Mouse (Mus musculus): ENCODE measurements at regions not wholly inside any gene's neighbourhood (a gene's known extent, or its start where the extent isn't known, plus 50 kb on each side); places are given as distances from the start of the nearest gene placed in this dataset.

GRCm38 (mm10) chr4:131381063-131381462, 436.9 kb downstream of the Matn1 start:
- no peaks in the 10 kb centered on the region for H3K4me1 ChIP-seq (ENCODE audit: control insufficient read depth, insufficient read depth, low read length)
- H3K27ac ChIP-seq (ENCODE audit: low read length) = no peak overlapping the region
- no peaks in the 10 kb centered on the region for H3K36me3 ChIP-seq (ENCODE audit: control insufficient read depth, insufficient read depth, low read length)
- no peak overlapping the region for H3K9ac ChIP-seq (ENCODE audit: low read depth, low read length)
- H3K9me3 ChIP-seq (replicated peaks; ENCODE audit: control insufficient read depth, low read length, poor library complexity, severe bottlenecking) = no peaks in the 10 kb centered on the region
- ATAC-seq = no peak
- WGBS = 72% methylated on average over 9 of the region's 9 CpGs
- H3K27me3 ChIP-seq (ENCODE audit: control insufficient read depth, insufficient read depth, low read depth, low read length) = no peaks in the 10 kb centered on the region
- no peak overlapping the region for H3K4me2 ChIP-seq (ENCODE audit: low read length)
- H3K4me3 ChIP-seq (ENCODE audit: low read depth, low read length) = no peak overlapping the region

GRCm38 (mm10) chr4:131381529-131381928, 437.3 kb downstream of the Matn1 start:
- no peaks in the 10 kb centered on the region for H3K9me3 ChIP-seq (replicated peaks; ENCODE audit: control insufficient read depth, low read length, poor library complexity, severe bottlenecking)
- ATAC-seq = no peak
- H3K36me3 ChIP-seq (ENCODE audit: control insufficient read depth, insufficient read depth, low read length) = no peaks in the 10 kb centered on the region
- no peak overlapping the region for H3K4me3 ChIP-seq (ENCODE audit: low read depth, low read length)
- H3K27me3 ChIP-seq (ENCODE audit: control insufficient read depth, insufficient read depth, low read depth, low read length) = no peaks in the 10 kb centered on the region
- 85% methylated on average over 7 of the region's 7 CpGs for WGBS
- H3K9ac ChIP-seq (ENCODE audit: low read depth, low read length) = no peak overlapping the region
- H3K4me2 ChIP-seq (ENCODE audit: low read length) = no peak overlapping the region
- no peak overlapping the region for H3K27ac ChIP-seq (ENCODE audit: low read length)
- no peaks in the 10 kb centered on the region for H3K4me1 ChIP-seq (ENCODE audit: control insufficient read depth, insufficient read depth, low read length)

- 89% methylated on average over 5 of the region's 5 CpGs for WGBS
- H3K27me3 ChIP-seq (ENCODE audit: control insufficient read depth, insufficient read depth, low read depth, low read length) = no peaks in the 10 kb centered on the region
- no peaks in the 10 kb centered on the region for H3K4me1 ChIP-seq (ENCODE audit: control insufficient read depth, insufficient read depth, low read length)
- H3K4me3 ChIP-seq (ENCODE audit: low read depth, low read length) = no peak overlapping the region
- no peaks in the 10 kb centered on the region for H3K9me3 ChIP-seq (replicated peaks; ENCODE audit: control insufficient read depth, low read length, poor library complexity, severe bottlenecking)
- no peak overlapping the region for H3K27ac ChIP-seq (ENCODE audit: low read length)
- no peaks in the 10 kb centered on the region for H3K36me3 ChIP-seq (ENCODE audit: control insufficient read depth, insufficient read depth, low read length)
- H3K9ac ChIP-seq (ENCODE audit: low read depth, low read length) = no peak overlapping the region
- no peak for ATAC-seq
- no peak overlapping the region for H3K4me2 ChIP-seq (ENCODE audit: low read length)
These were observed 439.7 kb downstream of the Matn1 start for GRCm38 (mm10) chr4:131383862-131384261.

- Histone ChIP-seq H3K36me3 (ENCODE audit: control insufficient read depth, insufficient read depth, low read length) (no peaks in the 10 kb centered on the region), H3K4me1 (ENCODE audit: control insufficient read depth, insufficient read depth, low read length) (no peaks in the 10 kb centered on the region), H3K9ac (ENCODE audit: low read depth, low read length) (no peak overlapping the region), H3K4me2 (ENCODE audit: low read length) (no peak overlapping the region), H3K4me3 (ENCODE audit: low read depth, low read length) (no peak overlapping the region), H3K9me3 (replicated peaks; ENCODE audit: control insufficient read depth, low read length, poor library complexity, severe bottlenecking) (no peaks in the 10 kb centered on the region), H3K27me3 (ENCODE audit: control insufficient read depth, insufficient read depth, low read depth, low read length) (no peaks in the 10 kb centered on the region), H3K27ac (ENCODE audit: low read length) (no peak overlapping the region)
- WGBS = 84% methylated on average over 10 of the region's 10 CpGs
- no peak for ATAC-seq
These were observed 442.8 kb downstream of the Matn1 start for GRCm38 (mm10) chr4:131386961-131387360.

- Histone ChIP-seq H3K4me3 (ENCODE audit: low read depth, low read length) (no peak overlapping the region), H3K27me3 (ENCODE audit: control insufficient read depth, insufficient read depth, low read depth, low read length) (no peaks in the 10 kb centered on the region), H3K4me1 (ENCODE audit: control insufficient read depth, insufficient read depth, low read length) (0 out of 2 replicates have a peak, but pooled peaks cover 2% of the 10 kb centered on the region), H3K9ac (ENCODE audit: low read depth, low read length) (no peak overlapping the region), H3K9me3 (replicated peaks; ENCODE audit: control insufficient read depth, low read length, poor library complexity, severe bottlenecking) (no peaks in the 10 kb centered on the region), H3K4me2 (ENCODE audit: low read length) (no peak overlapping the region), H3K36me3 (ENCODE audit: control insufficient read depth, insufficient read depth, low read length) (no peaks in the 10 kb centered on the region), H3K27ac (ENCODE audit: low read length) (no peak overlapping the region)
- ATAC-seq = no peak
- WGBS = 54% methylated on average over 10 of the region's 10 CpGs
These were observed 446.8 kb downstream of the Ptpru start for GRCm38 (mm10) chr4:131391119-131391923.

GRCm38 (mm10) chr4:131391924-131392297, 446.2 kb downstream of the Ptpru start:
- Histone ChIP-seq H3K9me3 (replicated peaks; ENCODE audit: control insufficient read depth, low read length, poor library complexity, severe bottlenecking) (no peaks in the 10 kb centered on the region), H3K9ac (ENCODE audit: low read depth, low read length) (no peak overlapping the region), H3K27me3 (ENCODE audit: control insufficient read depth, insufficient read depth, low read depth, low read length) (no peaks in the 10 kb centered on the region), H3K4me2 (ENCODE audit: low read length) (no peak overlapping the region), H3K36me3 (ENCODE audit: control insufficient read depth, insufficient read depth, low read length) (no peaks in the 10 kb centered on the region), H3K27ac (ENCODE audit: low read length) (no peak overlapping the region), H3K4me1 (ENCODE audit: control insufficient read depth, insufficient read depth, low read length) (0 out of 2 replicates have a peak, but pooled peaks cover 2% of the 10 kb centered on the region), H3K4me3 (ENCODE audit: low read depth, low read length) (no peak overlapping the region)
- no peak for ATAC-seq
- WGBS = 89% methylated on average over 3 of the region's 3 CpGs

- Histone ChIP-seq H3K27ac (ENCODE audit: low read length) (no peak overlapping the region), H3K4me3 (ENCODE audit: low read depth, low read length) (no peak overlapping the region), H3K4me1 (ENCODE audit: control insufficient read depth, insufficient read depth, low read length) (0 out of 2 replicates have a peak, but pooled peaks cover 2% of the 10 kb centered on the region), H3K9ac (ENCODE audit: low read depth, low read length) (no peak overlapping the region), H3K36me3 (ENCODE audit: control insufficient read depth, insufficient read depth, low read length) (no peaks in the 10 kb centered on the region), H3K9me3 (replicated peaks; ENCODE audit: control insufficient read depth, low read length, poor library complexity, severe bottlenecking) (no peaks in the 10 kb centered on the region), H3K27me3 (ENCODE audit: control insufficient read depth, insufficient read depth, low read depth, low read length) (no peaks in the 10 kb centered on the region), H3K4me2 (ENCODE audit: low read length) (no peak overlapping the region)
- ATAC-seq = no peak
- WGBS = 77% methylated on average over 3 of the region's 3 CpGs
These were observed 445.6 kb downstream of the Ptpru start for GRCm38 (mm10) chr4:131392478-131392877.

- Histone ChIP-seq H3K27me3 (ENCODE audit: control insufficient read depth, insufficient read depth, low read depth, low read length) (no peaks in the 10 kb centered on the region), H3K4me3 (ENCODE audit: low read depth, low read length) (no peak overlapping the region), H3K36me3 (ENCODE audit: control insufficient read depth, insufficient read depth, low read length) (no peaks in the 10 kb centered on the region), H3K9me3 (replicated peaks; ENCODE audit: control insufficient read depth, low read length, poor library complexity, severe bottlenecking) (no peaks in the 10 kb centered on the region), H3K9ac (ENCODE audit: low read depth, low read length) (no peak overlapping the region), H3K4me1 (ENCODE audit: control insufficient read depth, insufficient read depth, low read length) (0 out of 2 replicates have a peak, but pooled peaks cover 2% of the 10 kb centered on the region), H3K4me2 (ENCODE audit: low read length) (no peak overlapping the region), H3K27ac (ENCODE audit: low read length) (no peak overlapping the region)
- no peak for ATAC-seq
- WGBS = 89% methylated on average over 8 of the region's 8 CpGs
These were observed 441.8 kb downstream of the Ptpru start for GRCm38 (mm10) chr4:131396226-131396840.

GRCm38 (mm10) chr4:131397161-131397560, 440.9 kb downstream of the Ptpru start:
- Histone ChIP-seq H3K4me1 (ENCODE audit: control insufficient read depth, insufficient read depth, low read length) (0 out of 2 replicates have a peak, but pooled peaks cover 2% of the 10 kb centered on the region), H3K9ac (ENCODE audit: low read depth, low read length) (no peak overlapping the region), H3K4me3 (ENCODE audit: low read depth, low read length) (no peak overlapping the region), H3K4me2 (ENCODE audit: low read length) (no peak overlapping the region), H3K27ac (ENCODE audit: low read length) (no peak overlapping the region), H3K27me3 (ENCODE audit: control insufficient read depth, insufficient read depth, low read depth, low read length) (no peaks in the 10 kb centered on the region), H3K36me3 (ENCODE audit: control insufficient read depth, insufficient read depth, low read length) (no peaks in the 10 kb centered on the region), H3K9me3 (replicated peaks; ENCODE audit: control insufficient read depth, low read length, poor library complexity, severe bottlenecking) (no peaks in the 10 kb centered on the region)
- no peak for ATAC-seq
- WGBS = 85% methylated on average over 10 of the region's 10 CpGs
